Mouse (Mus musculus) kidney, adult 2 months (tissue): ENCODE measurements around the gene Sctr.

Experiments used
- CTCF ChIP-seq: fragments of 200-500 bp; conservative IDR thresholded peaks from 2 replicates; pipeline ENCODE4 v1.5.1; 2011; ENCODE audit warnings: low read depth, mild to moderate bottlenecking, control low read depth, low read length, moderate library complexity, mixed read lengths; ENCODE audit not compliant: insufficient read depth, insufficient read length
- POLR2A ChIP-seq: fragments of 200-500 bp; IDR thresholded peaks from one replicate; pipeline ENCODE4 v1.6.1; 2011; ENCODE audit warnings: low read depth, low read length, control low read depth

GRCm38 (mm10) chr1:120100456-120101226 is 93.9 kb downstream of the Sctr start:
- TF ChIP-seq CTCF (no peak), POLR2A (no peak)
